Mouse (Mus musculus) MEL (cell line): ENCODE results near the gene Fkbp8. TPM values are rescaled to one million over a fixed set of nuclear protein-coding genes. Genes with fewer than 3 reads are reported as not detected.
"Not testable (repeated sequence)": the region's sequence is repeated elsewhere in the genome, so short reads cannot be mapped to it uniquely, and the experiment has no call there.

ENCODE experiments used
- DNase-seq: peaks from one replicate; pipeline ENCODE4 v3.0.0; 2011; ENCODE audit warnings: low read depth, low spot score
- H3K27ac ChIP-seq: 2 replicates; pipeline ENCODE4 v1.5.1; 2012; ENCODE audit warnings: low read depth, mild to moderate bottlenecking, control low read depth, low read length, moderate library complexity; ENCODE audit not compliant: control insufficient read depth
- H3K27me3 ChIP-seq, 2 experiments: fragments of 150-350 bp in 1 of 2; sonication (generic) in 1 of 2; 2 replicates each; pipeline ENCODE4 v1.6.1; 2012; ENCODE audit warnings: low read length in 2 of 2, mild to moderate bottlenecking in 2 of 2, improper control_type of control experiment in 1 of 2, moderate library complexity in 1 of 2; ENCODE audit not compliant: insufficient read depth in 2 of 2, control insufficient read depth in 1 of 2
- H3K36me3 ChIP-seq, 2 experiments: 2 replicates each; pipeline ENCODE4 v1.6.1; 2012 to 2014; ENCODE audit warnings: low read length in 2 of 2, improper control_type of control experiment in 1 of 2, inconsistent platforms in 1 of 2, mild to moderate bottlenecking in 1 of 2; ENCODE audit not compliant: insufficient read depth in 2 of 2, control insufficient read depth in 1 of 2
- H3K4me1 ChIP-seq, 2 experiments: fragments of 150-350 bp in 1 of 2; sonication (generic) in 1 of 2; 2 replicates each; pipeline ENCODE4 v1.6.1; 2012; ENCODE audit warnings: low read length in 2 of 2, improper control_type of control experiment in 1 of 2, mild to moderate bottlenecking in 1 of 2; ENCODE audit not compliant: insufficient read depth in 2 of 2, control insufficient read depth in 1 of 2
- H3K4me3 ChIP-seq, 2 experiments: fragments of 150-350 bp in 1 of 2; sonication (generic) in 1 of 2; 2 replicates each; pipeline ENCODE4 v1.5.1; 2012; ENCODE audit warnings: low read depth in 2 of 2, low read length in 2 of 2, mild to moderate bottlenecking in 2 of 2, moderate library complexity in 2 of 2, control low read depth in 1 of 2, improper control_type of control experiment in 1 of 2; ENCODE audit not compliant: control insufficient read depth in 1 of 2, insufficient read depth in 1 of 2
- H3K79me2 ChIP-seq: 2 replicates; pipeline ENCODE4 v1.6.1; 2012; ENCODE audit warnings: mild to moderate bottlenecking, low read length, moderate library complexity; ENCODE audit not compliant: control insufficient read depth, poor library complexity, insufficient read depth
- H3K9ac ChIP-seq: 2 replicates; pipeline ENCODE4 v1.6.1; 2012; ENCODE audit warnings: low read depth, mild to moderate bottlenecking, control low read depth, low read length, moderate library complexity; ENCODE audit not compliant: control insufficient read depth, poor library complexity, severe bottlenecking
- H3K9me3 ChIP-seq: fragments of 150-350 bp; sonication (generic); replicated peaks from 2 replicates; pipeline ENCODE4 v1.6.1; 2012; ENCODE audit warnings: mild to moderate bottlenecking, low read length, improper control_type of control experiment, moderate library complexity; ENCODE audit not compliant: insufficient read depth
- BHLHE40 ChIP-seq: IDR thresholded peaks from 2 replicates; pipeline ENCODE4 v1.6.1; 2012; ENCODE audit warnings: low read depth, mild to moderate bottlenecking, inconsistent platforms, low read length, improper control_type of control experiment, borderline replicate concordance
- CHD1 ChIP-seq: IDR thresholded peaks from 2 replicates; pipeline ENCODE4 v1.6.1; 2012; ENCODE audit warnings: low read depth, mild to moderate bottlenecking, inconsistent platforms, low read length, improper control_type of control experiment
- ELF1 ChIP-seq: IDR thresholded peaks from 2 replicates; pipeline ENCODE4 v1.6.1; 2014; ENCODE audit warnings: low read depth, mild to moderate bottlenecking, inconsistent platforms, low read length, improper control_type of control experiment, moderate library complexity
- EP300 ChIP-seq, 2 experiments: IDR thresholded peaks; 2 replicates each; pipeline ENCODE4 v1.6.1; 2011; ENCODE audit warnings: improper control_type of control experiment in 2 of 2, low read length in 2 of 2, low read depth in 1 of 2, mild to moderate bottlenecking in 1 of 2
- ETS1 ChIP-seq: IDR thresholded peaks from 2 replicates; pipeline ENCODE4 v1.6.1; 2012; ENCODE audit warnings: low read depth, mild to moderate bottlenecking, inconsistent platforms, low read length, improper control_type of control experiment, moderate library complexity
- GATA1 ChIP-seq: IDR thresholded peaks from 2 replicates; pipeline ENCODE4 v1.6.1; 2011; ENCODE audit warnings: low read depth, low read length, improper control_type of control experiment
- MAX ChIP-seq: IDR thresholded peaks from 2 replicates; pipeline ENCODE4 v1.6.1; 2011; ENCODE audit warnings: low read length, improper control_type of control experiment
- MYC ChIP-seq: IDR thresholded peaks from 2 replicates; pipeline ENCODE4 v1.6.1; 2011; ENCODE audit warnings: low read depth, mild to moderate bottlenecking, low read length, improper control_type of control experiment, moderate library complexity
- NRF1 ChIP-seq: IDR thresholded peaks from 2 replicates; pipeline ENCODE4 v1.6.1; 2014; ENCODE audit warnings: low read depth, mild to moderate bottlenecking, inconsistent platforms, low read length, improper control_type of control experiment, moderate library complexity; ENCODE audit not compliant: poor library complexity, insufficient read depth, severe bottlenecking
- POLR2A ChIP-seq, 2 experiments: IDR thresholded peaks; 2 replicates each; pipeline ENCODE4 v1.6.1; 2011 to 2012; ENCODE audit warnings: low read length in 2 of 2, mild to moderate bottlenecking in 2 of 2, control low read depth in 1 of 2, improper control_type of control experiment in 1 of 2, low read depth in 1 of 2, moderate library complexity in 1 of 2; ENCODE audit not compliant: control insufficient read depth in 1 of 2, insufficient read depth in 1 of 2, poor library complexity in 1 of 2
- POLR2AphosphoS2 ChIP-seq: IDR thresholded peaks from 2 replicates; pipeline ENCODE4 v1.6.1; 2011; ENCODE audit warnings: low read length, improper control_type of control experiment
- POLR2AphosphoS5 ChIP-seq: IDR thresholded peaks from 2 replicates; pipeline ENCODE4 v1.6.1; 2012; ENCODE audit warnings: low read depth, borderline replicate concordance, mild to moderate bottlenecking, inconsistent platforms, low read length, moderate library complexity, mixed read lengths
- SIN3A ChIP-seq: IDR thresholded peaks from 2 replicates; pipeline ENCODE4 v1.6.1; 2012; ENCODE audit warnings: low read length, improper control_type of control experiment, inconsistent platforms
- TAL1 ChIP-seq: IDR thresholded peaks from 2 replicates; pipeline ENCODE4 v1.6.1; 2012; ENCODE audit warnings: mild to moderate bottlenecking, inconsistent platforms, low read length, moderate library complexity, mixed read lengths
- TBP ChIP-seq: IDR thresholded peaks from 2 replicates; pipeline ENCODE4 v1.8.0; 2011; ENCODE audit warnings: low read depth, low read length, improper control_type of control experiment
- TCF12 ChIP-seq: IDR thresholded peaks from 2 replicates; pipeline ENCODE4 v1.6.1; 2014; ENCODE audit warnings: low read depth, mild to moderate bottlenecking, inconsistent platforms, low read length, improper control_type of control experiment, moderate library complexity
- USF1 ChIP-seq: IDR thresholded peaks from 2 replicates; pipeline ENCODE4 v1.6.1; 2014; ENCODE audit warnings: low read depth, mild to moderate bottlenecking, inconsistent platforms, low read length, improper control_type of control experiment, moderate library complexity
- ZC3H11A ChIP-seq: IDR thresholded peaks from 2 replicates; pipeline ENCODE4 v1.6.1; 2012; ENCODE audit warnings: low read depth, mild to moderate bottlenecking, inconsistent platforms, low read length, improper control_type of control experiment
- ZKSCAN1 ChIP-seq: IDR thresholded peaks from 2 replicates; pipeline ENCODE4 v1.6.1; 2012; ENCODE audit warnings: low read depth, mild to moderate bottlenecking, inconsistent platforms, low read length, improper control_type of control experiment, moderate library complexity
- ZMIZ1 ChIP-seq: IDR thresholded peaks from 2 replicates; pipeline ENCODE4 v1.6.1; 2012; ENCODE audit warnings: low read depth, mild to moderate bottlenecking, inconsistent platforms, low read length, improper control_type of control experiment, moderate library complexity
- ZNF384 ChIP-seq: IDR thresholded peaks from 2 replicates; pipeline ENCODE4 v1.6.1; 2012; ENCODE audit warnings: low read depth, mild to moderate bottlenecking, inconsistent platforms, low read length, improper control_type of control experiment
- polyA plus RNA-seq, 2 experiments: library from polyadenylated mRNA; stranded (reverse) in 1 of 2; unstranded in 1 of 2; fragments of >175 nt in 1 of 2; fragments of >200 nt in 1 of 2; gene quantifications; 2 replicates each; pipeline versions ENCODE4 v1.2.1 to v1.2.4; 2012; ENCODE audit warnings: low replicate concordance in 2 of 2, low read depth in 1 of 2; ENCODE audit not compliant: insufficient read length in 2 of 2, insufficient read depth in 1 of 2, missing spikeins in 1 of 2
- total RNA-seq: library from RNA; depleted of rRNA; stranded (reverse); fragments of 300-350 nt; gene quantifications from 2 replicates; pipeline ENCODE4 v1.2.3, GENCODE M21; 2012

The Fkbp8 gene
- total and polyA plus RNA-seq, 3 experiments: 215 to 349 TPM; not detected in 1

DNA sequence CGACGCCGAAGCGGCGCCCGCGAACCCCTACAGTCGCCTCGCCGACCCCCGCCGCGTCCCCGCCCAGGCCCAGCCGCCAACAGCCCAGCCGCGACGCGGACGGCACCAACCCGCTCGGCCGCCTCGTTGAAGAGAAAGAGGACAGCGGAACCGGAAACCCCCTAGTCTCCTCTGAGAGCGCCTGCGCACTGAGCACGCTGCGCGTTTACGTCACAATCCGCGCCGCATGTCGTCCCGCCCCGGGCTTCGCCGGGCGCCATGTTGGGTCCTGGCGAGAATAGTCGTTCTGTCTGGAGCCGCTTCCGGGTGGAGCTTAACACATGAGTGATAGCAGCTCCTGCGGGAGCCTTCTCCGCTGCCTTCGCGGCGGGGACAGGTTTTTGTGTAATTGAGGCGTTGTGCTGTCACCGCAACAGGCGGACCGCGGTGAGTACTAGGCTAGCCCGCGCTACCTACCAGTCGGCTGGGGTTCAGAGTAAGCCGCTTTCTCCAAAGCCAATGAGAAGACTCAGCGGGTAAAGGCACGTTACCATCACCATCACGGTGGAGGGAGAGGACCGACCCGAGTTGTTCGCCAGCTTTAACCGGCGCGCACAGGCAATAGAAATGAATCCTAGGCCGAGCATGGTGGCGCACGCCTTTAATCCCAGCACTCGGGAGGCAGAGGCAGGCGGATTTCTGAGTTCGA is 17.2 kb upstream of the Fkbp8 start, which contains the start of gene Uba52 (continued):
- TF ChIP-seq MAX (peak; percentile 95), NRF1 (peak; percentile 94), USF1 (no peak)

DNA sequence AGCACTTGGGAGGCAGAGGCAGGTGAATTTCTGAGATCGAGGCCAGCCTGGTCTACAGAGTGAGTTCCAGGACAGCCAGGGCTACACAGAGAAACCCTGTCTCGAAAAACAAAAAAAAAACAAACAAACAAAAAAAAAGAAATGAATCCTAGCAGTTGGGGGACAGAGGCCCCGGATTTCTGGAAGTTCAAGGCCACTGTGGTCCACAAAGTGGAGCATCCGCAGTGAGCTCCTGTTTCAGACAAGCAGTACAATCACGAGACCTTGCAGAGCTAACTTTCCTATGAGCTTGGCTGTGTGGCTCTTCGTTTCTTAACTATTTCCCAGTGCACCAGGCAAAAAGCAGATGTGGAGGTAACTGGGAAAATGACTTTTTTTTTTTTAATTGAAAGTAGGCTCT is 16.4 kb upstream of the Fkbp8 start:
- not testable (repeated sequence) for H3K27me3 ChIP-seq, H3K9me3 ChIP-seq
- peaks cover 28% of the 10 kb centered on the region for H3K79me2 ChIP-seq
- H3K4me1 ChIP-seq: peaks cover 6 to 37% of the 10 kb centered on the region in 2 experiments
- peak overlapping the region; percentile 89 for H3K9ac ChIP-seq
- peak overlapping the region in 1 of 2 experiments; percentile 89; a peak in 2 of 4 replicates for H3K4me3 ChIP-seq
- peak overlapping the region; percentile 92 for H3K27ac ChIP-seq
- DNase-seq: peak; percentile 29
- TF ChIP-seq ZMIZ1: 0 out of 2 replicates have a peak, but pooled peaks have one; percentile 39
- 0 out of 2 replicates have a peak, but pooled peaks have one; percentile 47 for TF ChIP-seq CHD1
- 0 out of 2 replicates have a peak, but pooled peaks have one; percentile 6 for TF ChIP-seq ZNF384
- H3K36me3 ChIP-seq: peaks cover 5 to 25% of the 10 kb centered on the region in 2 experiments; a peak in 3 of 4 replicates

DNA sequence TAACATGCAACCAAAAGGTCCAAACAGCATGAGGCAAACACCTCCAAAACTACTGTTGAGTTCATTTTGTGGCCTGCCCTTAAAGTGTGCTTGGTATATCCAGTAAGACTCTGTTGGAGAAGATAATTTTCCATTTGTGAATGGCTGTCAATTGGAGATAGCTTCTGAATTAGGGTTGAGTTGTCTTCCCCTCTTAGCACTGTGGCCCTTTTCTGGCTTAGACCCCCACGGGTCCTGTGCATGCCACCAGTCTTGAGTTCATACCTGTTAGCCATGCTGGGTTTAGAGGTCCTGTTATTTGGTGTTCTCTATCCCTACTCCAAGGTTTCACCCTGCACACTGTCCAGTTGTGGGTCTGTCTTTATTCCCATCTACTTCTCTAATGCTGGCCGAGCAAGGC is 15.8 kb upstream of the Fkbp8 start:
- H3K27ac ChIP-seq: peak overlapping the region; percentile 82
- no peaks in the 10 kb centered on the region for H3K27me3 ChIP-seq
- no peak overlapping the region for H3K4me3 ChIP-seq
- TF ChIP-seq POLR2AphosphoS2 (peak; percentile 77), POLR2AphosphoS5 (no peak), POLR2A (IDR thresholded peaks at IDR 0.05; ENCODE audit: control insufficient read depth in 1 of 2, insufficient read depth in 1 of 2, low read depth in 1 of 2, low read length in 2 of 2, poor library complexity in 1 of 2) (peak in 1 of 2 experiments; percentile 45; a peak in 2 of 4 replicates)
- TF ChIP-seq, all 39 proteins: peak for 2
- H3K79me2 ChIP-seq: peaks cover 26% of the 10 kb centered on the region
- H3K36me3 ChIP-seq: peaks cover 5 to 25% of the 10 kb centered on the region in 2 experiments
- no peak overlapping the region for H3K9ac ChIP-seq
- H3K9me3 ChIP-seq: no peaks in the 10 kb centered on the region
- DNase-seq: peak; percentile 39
- peaks cover 6 to 37% of the 10 kb centered on the region in 2 experiments for H3K4me1 ChIP-seq

DNA sequence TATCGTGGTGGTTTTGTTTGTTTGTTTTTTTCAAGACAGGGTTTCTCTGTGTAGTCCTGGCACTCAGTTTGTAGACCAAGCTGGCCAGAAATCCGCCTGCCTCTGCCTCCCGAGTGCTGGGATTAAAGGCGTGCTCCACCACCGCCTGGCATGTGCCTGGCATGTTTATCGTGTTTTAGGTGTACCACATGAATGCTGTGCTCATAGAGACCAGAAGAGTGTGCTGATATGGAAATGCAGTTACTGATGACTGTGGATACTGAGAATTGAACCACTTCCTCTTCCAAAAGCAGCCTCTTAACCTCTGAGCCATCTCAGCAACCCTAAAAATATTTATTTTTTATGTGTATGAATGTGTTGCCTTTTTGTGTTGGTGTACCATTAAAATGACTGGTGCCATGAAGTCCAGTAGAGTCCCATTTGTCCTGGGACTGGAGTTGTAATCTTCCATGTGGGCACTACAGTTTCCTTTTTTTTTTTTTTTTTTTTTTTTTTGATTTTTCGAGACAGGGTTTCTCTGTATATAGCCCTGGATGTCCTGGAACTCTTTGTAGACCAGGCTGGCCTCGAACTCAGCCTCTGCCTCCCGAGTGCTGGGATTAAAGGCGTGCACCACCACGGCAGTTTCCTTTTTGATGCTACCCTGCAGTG is 15.1 kb upstream of the Fkbp8 start:
- H3K9ac ChIP-seq: no peak overlapping the region
- no peaks in the 10 kb centered on the region for H3K9me3 ChIP-seq
- no peaks in the 10 kb centered on the region for H3K27me3 ChIP-seq
- peaks cover 6 to 37% of the 10 kb centered on the region in 2 experiments for H3K4me1 ChIP-seq
- H3K27ac ChIP-seq: peak overlapping the region; percentile 82
- H3K4me3 ChIP-seq: no peak overlapping the region
- H3K36me3 ChIP-seq: peaks cover 7 to 25% of the 10 kb centered on the region in 2 experiments
- peaks cover 26% of the 10 kb centered on the region for H3K79me2 ChIP-seq
- DNase-seq: peak; percentile 88
- TF ChIP-seq ZC3H11A (no peak), ZKSCAN1 (no peak), EP300 (IDR thresholded peaks at IDR 0.05; ENCODE audit: low read depth in 1 of 2, low read length in 2 of 2) (peak; percentile 81 to 84), ETS1 (peak; percentile 72), ZMIZ1 (no peak), MAX (peak; percentile 94), USF1 (peak; percentile 25; the same call in 1 of the 2 replicates), ELF1 (0 out of 2 replicates have a peak, but pooled peaks have one; percentile 18), TAL1 (peak; percentile 86), BHLHE40 (peak; percentile 93), GATA1 (peak; percentile 74), TCF12 (peak; percentile 67), MYC (peak; percentile 93), TBP (0 out of 2 replicates have a peak, but pooled peaks have one; percentile 39), SIN3A (peak; percentile 73)
